9 mouse cellular contexts compared by ENCODE assay signal in the genomic region with DNA sequence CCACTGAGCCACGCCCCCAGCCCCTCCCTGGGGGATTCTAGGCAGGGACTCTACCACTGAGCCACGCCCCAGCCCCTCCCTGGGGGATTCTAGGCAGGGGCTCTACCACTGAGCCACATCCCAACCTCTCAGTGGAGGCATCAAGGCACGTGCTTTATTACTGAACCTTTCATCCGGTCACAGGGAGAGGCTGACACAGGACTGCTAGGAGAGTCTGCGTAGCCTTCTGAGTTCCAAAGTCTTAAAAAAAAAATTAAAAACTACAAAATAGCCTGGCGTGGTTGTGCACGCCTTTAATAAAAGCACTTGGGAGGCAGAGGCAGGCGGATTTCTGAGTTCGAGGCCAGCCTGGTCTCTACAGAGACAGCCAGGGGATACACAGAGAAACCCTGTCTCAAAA. TPM values are rescaled to one million over a fixed set of nuclear protein-coding genes. Genes with fewer than 3 reads are reported as not detected.
DNase-seq lines count a peak whose midpoint lies in the region; ATAC-seq and TF ChIP-seq lines count a peak whose summit lies in the region.
"Not testable (repeated sequence)": the region's sequence is repeated elsewhere in the genome, so short reads cannot be mapped to it uniquely, and the experiment has no call there.
"Had no signal": no experiment of that assay in that cellular context is flagged by ENCODE, and none has a peak within 500 bp of the region (broad histone marks: within the 10 kb centered on the region; RNA-seq: fewer than 3 reads in every experiment).

No protein-coding gene starts in this region.

- H3K4me1 ChIP-seq in bone marrow macrophage, adult 2 months (ENCODE audit: control insufficient read depth, insufficient read depth, low read length); stomach, embryonic 16.5 days (ENCODE audit: control insufficient read depth, insufficient read depth, low read length): not testable (repeated sequence)
- H3K4me1 ChIP-seq in forebrain, embryonic 13.5 days, result peaks cover 21% of the 10 kb centered on the region
- peaks cover 21% of the 10 kb centered on the region for H3K4me1 ChIP-seq in hindbrain, embryonic 10.5 days (replicated peaks)
- H3K4me1 ChIP-seq in kidney, embryonic 16.5 days (ENCODE audit: insufficient read depth, low read length), result peaks cover 12% of the 10 kb centered on the region
- H3K4me1 ChIP-seq in liver, embryonic 15.5 days (replicated peaks), result peaks cover 17% of the 10 kb centered on the region
- H3K4me1 ChIP-seq in midbrain, embryonic 16.5 days (ENCODE audit: control insufficient read depth, insufficient read depth, low read length), result peaks cover 12% of the 10 kb centered on the region

- 61% methylated on average over 9 of the region's 9 CpGs for WGBS in forebrain, embryonic 13.5 days
- 63% methylated on average over 9 of the region's 9 CpGs for WGBS in hindbrain, embryonic 10.5 days
- WGBS in kidney, embryonic 16.5 days, result 57% methylated on average over 9 of the region's 9 CpGs
- 53% methylated on average over 9 of the region's 9 CpGs for WGBS in liver, embryonic 15.5 days (ENCODE audit: insufficient replicate concordance)
- 67% methylated on average over 9 of the region's 9 CpGs for WGBS in midbrain, embryonic 16.5 days
- WGBS in stomach, embryonic 16.5 days, result 51% methylated on average over 9 of the region's 9 CpGs

- not testable (repeated sequence) for H3K9me3 ChIP-seq in forebrain, embryonic 13.5 days (replicated peaks); hindbrain, embryonic 10.5 days; kidney, embryonic 16.5 days (ENCODE audit: low read length); liver, embryonic 15.5 days (replicated peaks); midbrain, embryonic 16.5 days (replicated peaks; ENCODE audit: control insufficient read depth, low read length, poor library complexity, severe bottlenecking); stomach, embryonic 16.5 days (replicated peaks; ENCODE audit: control insufficient read depth, low read length)

- peaks cover 28% of the 10 kb centered on the region for H3K36me3 ChIP-seq in forebrain, embryonic 13.5 days (ENCODE audit: poor library complexity, severe bottlenecking)
- H3K36me3 ChIP-seq in hindbrain, embryonic 10.5 days, result peaks cover 32% of the 10 kb centered on the region
- peaks cover 18% of the 10 kb centered on the region for H3K36me3 ChIP-seq in kidney, embryonic 16.5 days (ENCODE audit: insufficient read depth, low read length)
- peaks cover 27% of the 10 kb centered on the region for H3K36me3 ChIP-seq in liver, embryonic 15.5 days (replicated peaks)
- peaks cover 16% of the 10 kb centered on the region for H3K36me3 ChIP-seq in midbrain, embryonic 16.5 days (ENCODE audit: control insufficient read depth, insufficient read depth, low read length)
- H3K36me3 ChIP-seq in stomach, embryonic 16.5 days (ENCODE audit: control insufficient read depth, insufficient read depth, low read length), result peaks cover 11% of the 10 kb centered on the region

- ATAC-seq in forebrain, embryonic 13.5 days; liver, embryonic 15.5 days (ENCODE audit: insufficient read depth); midbrain, embryonic 16.5 days; stomach, embryonic 16.5 days (ENCODE audit: insufficient read depth, low FRiP score): not testable (repeated sequence)
- 0 out of 2 replicates have a peak, but pooled peaks have one; percentile 21 for ATAC-seq in kidney, embryonic 16.5 days (ENCODE audit: low FRiP score, low TSS enrichment)

- peak overlapping the region; percentile 88 for H3K4me2 ChIP-seq in forebrain, embryonic 13.5 days
- peak overlapping the region; percentile 93 for H3K4me2 ChIP-seq in kidney, embryonic 16.5 days (replicated peaks; ENCODE audit: low read depth, low read length)
- peak overlapping the region; percentile 90 for H3K4me2 ChIP-seq in liver, embryonic 15.5 days
- H3K4me2 ChIP-seq in midbrain, embryonic 16.5 days (ENCODE audit: low read length), result peak overlapping the region; percentile 67
- peak overlapping the region; percentile 81 for H3K4me2 ChIP-seq in stomach, embryonic 16.5 days (ENCODE audit: low read depth, low read length)

- H3K9ac ChIP-seq in forebrain, embryonic 13.5 days, result peak overlapping the region; percentile 93
- peak overlapping the region; percentile 90 for H3K9ac ChIP-seq in kidney, embryonic 16.5 days (replicated peaks; ENCODE audit: low read length)
- H3K9ac ChIP-seq in liver, embryonic 15.5 days, result peak overlapping the region; percentile 82; the same call in 1 of the 2 replicates
- peak overlapping the region; percentile 92 for H3K9ac ChIP-seq in midbrain, embryonic 16.5 days (ENCODE audit: low read depth, low read length)
- H3K9ac ChIP-seq in stomach, embryonic 16.5 days (ENCODE audit: low read length), result peak overlapping the region; percentile 93

- not testable (repeated sequence) for TF ChIP-seq POLR2A in bone marrow macrophage, adult 2 months (IDR thresholded peaks at IDR 0.05; ENCODE audit: borderline replicate concordance, low read depth, low read length)

- H3K27me3 ChIP-seq in forebrain, embryonic 13.5 days; hindbrain, embryonic 10.5 days (ENCODE audit: insufficient read depth, poor library complexity, severe bottlenecking); kidney, embryonic 16.5 days (ENCODE audit: insufficient read depth, low read length); liver, embryonic 15.5 days; midbrain, embryonic 16.5 days (ENCODE audit: control insufficient read depth, insufficient read depth, low read depth, low read length); stomach, embryonic 16.5 days (ENCODE audit: control insufficient read depth, insufficient read depth, low read length): not testable (repeated sequence)

- DNase-seq in CD4-positive helper T cell, adult 2 months (ENCODE audit: low read depth, low spot score), result peak; percentile 28
- not testable (repeated sequence) for DNase-seq in hindbrain, embryonic 10.5 days (ENCODE audit: low spot score)

- peak overlapping the region; percentile 99 for H3K4me3 ChIP-seq in bone marrow macrophage, adult 2 months (ENCODE audit: insufficient read depth, low read length)
- H3K4me3 ChIP-seq in forebrain, embryonic 13.5 days, result peak overlapping the region; percentile 84
- peak overlapping the region; percentile 96 for H3K4me3 ChIP-seq in hindbrain, embryonic 10.5 days
- H3K4me3 ChIP-seq in kidney, embryonic 16.5 days (ENCODE audit: low read length), result peak overlapping the region; percentile 97
- peak overlapping the region; percentile 80 for H3K4me3 ChIP-seq in liver, embryonic 15.5 days (replicated peaks)
- H3K4me3 ChIP-seq in midbrain, embryonic 16.5 days (ENCODE audit: low read depth, low read length), result peak overlapping the region; percentile 89
- peak overlapping the region; percentile 100 for H3K4me3 ChIP-seq in stomach, embryonic 16.5 days (replicated peaks; ENCODE audit: low read length)

- H3K27ac ChIP-seq in bone marrow macrophage, adult 2 months (ENCODE audit: insufficient read depth, low read depth, low read length), result peak overlapping the region; percentile 79
- H3K27ac ChIP-seq in forebrain, embryonic 13.5 days; midbrain, embryonic 16.5 days (ENCODE audit: low read length): not testable (repeated sequence)
- peak overlapping the region; percentile 89 for H3K27ac ChIP-seq in hindbrain, embryonic 10.5 days
- H3K27ac ChIP-seq in kidney, embryonic 16.5 days (ENCODE audit: low read length), result peak overlapping the region; percentile 92; the same call in 1 of the 2 replicates
- peak overlapping the region; percentile 80 for H3K27ac ChIP-seq in liver, embryonic 15.5 days (replicated peaks)
- peak overlapping the region; percentile 74; the same call in 1 of the 2 replicates for H3K27ac ChIP-seq in stomach, embryonic 16.5 days (ENCODE audit: low read length)

- not testable (repeated sequence) for TF ChIP-seq CTCF in bone marrow macrophage, adult 2 months (IDR thresholded peaks at IDR 0.05; ENCODE audit: low read depth, low read length)

RNA-seq across cellular contexts. Expression of gene Nsun5, which starts 0.6 kb away (rescaled TPM):
- 8.0 and 11.4 TPM in 2 replicates for polyA plus RNA-seq in bone marrow macrophage, adult 2 months (2012; ENCODE audit: insufficient read depth, insufficient read length, missing spikeins)
- 36.8 and 40.4 TPM in 2 replicates for polyA plus RNA-seq in forebrain, embryonic 13.5 days (2015; fragmentation: Nextera tagmentation; extraction: Ambion mirVana)
- 44.1 and 46.1 TPM in 2 replicates for polyA plus RNA-seq in hindbrain, embryonic 10.5 days (2016; fragmentation: Nextera tagmentation; extraction: Ambion mirVana)
- polyA plus RNA-seq in kidney, embryonic 16.5 days (2015; fragmentation: Nextera tagmentation; extraction: Ambion mirVana), result 40.1 and 40.5 TPM in 2 replicates
- polyA plus RNA-seq in liver, embryonic 15.5 days (2015; fragmentation: Nextera tagmentation; extraction: Ambion mirVana), result 16.1 and 16.4 TPM in 2 replicates
- polyA plus RNA-seq in midbrain, embryonic 16.5 days (2015; fragmentation: Nextera tagmentation; extraction: Ambion mirVana), result 34.1 and 36.4 TPM in 2 replicates
- polyA plus RNA-seq in stomach, embryonic 16.5 days (2015; fragmentation: Nextera tagmentation; extraction: Ambion mirVana), result 31.5 and 34.6 TPM in 2 replicates

RNA-seq across cellular contexts. Expression of gene Trim50, which starts 16.1 kb away (rescaled TPM):
- polyA plus RNA-seq in bone marrow macrophage, adult 2 months (2012; ENCODE audit: insufficient read depth, insufficient read length, missing spikeins), result not detected in 2 replicates
- polyA plus RNA-seq in forebrain, embryonic 13.5 days (2015; fragmentation: Nextera tagmentation; extraction: Ambion mirVana), result not detected in 2 replicates
- 0.08 TPM in 1 of 2 replicates, not detected in the other for polyA plus RNA-seq in hindbrain, embryonic 10.5 days (2016; fragmentation: Nextera tagmentation; extraction: Ambion mirVana)
- not detected in 2 replicates for polyA plus RNA-seq in kidney, embryonic 16.5 days (2015; fragmentation: Nextera tagmentation; extraction: Ambion mirVana)
- polyA plus RNA-seq in liver, embryonic 15.5 days (2015; fragmentation: Nextera tagmentation; extraction: Ambion mirVana), result not detected in 2 replicates
- polyA plus RNA-seq in midbrain, embryonic 16.5 days (2015; fragmentation: Nextera tagmentation; extraction: Ambion mirVana), result not detected in 2 replicates
- polyA plus RNA-seq in stomach, embryonic 16.5 days (2015; fragmentation: Nextera tagmentation; extraction: Ambion mirVana), result 1.2 and 1.3 TPM in 2 replicates
- polyA plus RNA-seq: Patski had no signal

RNA-seq across cellular contexts. Expression of gene Fkbp6, which starts 19.4 kb away (rescaled TPM):
- not detected in 2 replicates for polyA plus RNA-seq in bone marrow macrophage, adult 2 months (2012; ENCODE audit: insufficient read depth, insufficient read length, missing spikeins)
- polyA plus RNA-seq in forebrain, embryonic 13.5 days (2015; fragmentation: Nextera tagmentation; extraction: Ambion mirVana), result not detected in 2 replicates
- polyA plus RNA-seq in hindbrain, embryonic 10.5 days (2016; fragmentation: Nextera tagmentation; extraction: Ambion mirVana), result 0.17 and 0.31 TPM in 2 replicates
- 0.23 and 0.50 TPM in 2 replicates for polyA plus RNA-seq in kidney, embryonic 16.5 days (2015; fragmentation: Nextera tagmentation; extraction: Ambion mirVana)
- polyA plus RNA-seq in liver, embryonic 15.5 days (2015; fragmentation: Nextera tagmentation; extraction: Ambion mirVana), result 0.09 TPM in 1 of 2 replicates, not detected in the other
- 0.34 and 0.45 TPM in 2 replicates for polyA plus RNA-seq in midbrain, embryonic 16.5 days (2015; fragmentation: Nextera tagmentation; extraction: Ambion mirVana)
- 0.30 and 0.35 TPM in 2 replicates for polyA plus RNA-seq in stomach, embryonic 16.5 days (2015; fragmentation: Nextera tagmentation; extraction: Ambion mirVana)
- polyA plus RNA-seq: Patski had no signal

RNA-seq across cellular contexts. Expression of gene Pom121, which starts 25.1 kb away (rescaled TPM):
- polyA plus RNA-seq in bone marrow macrophage, adult 2 months (2012; ENCODE audit: insufficient read depth, insufficient read length, missing spikeins), result 15.0 and 17.5 TPM in 2 replicates
- 15.3 and 16.9 TPM in 2 replicates for polyA plus RNA-seq in forebrain, embryonic 13.5 days (2015; fragmentation: Nextera tagmentation; extraction: Ambion mirVana)
- polyA plus RNA-seq in hindbrain, embryonic 10.5 days (2016; fragmentation: Nextera tagmentation; extraction: Ambion mirVana), result 19.5 and 20.9 TPM in 2 replicates
- polyA plus RNA-seq in kidney, embryonic 16.5 days (2015; fragmentation: Nextera tagmentation; extraction: Ambion mirVana), result 11.4 and 13.6 TPM in 2 replicates
- polyA plus RNA-seq in liver, embryonic 15.5 days (2015; fragmentation: Nextera tagmentation; extraction: Ambion mirVana), result 5.5 and 5.8 TPM in 2 replicates
- polyA plus RNA-seq in midbrain, embryonic 16.5 days (2015; fragmentation: Nextera tagmentation; extraction: Ambion mirVana), result 8.7 and 9.9 TPM in 2 replicates
- 7.7 and 8.7 TPM in 2 replicates for polyA plus RNA-seq in stomach, embryonic 16.5 days (2015; fragmentation: Nextera tagmentation; extraction: Ambion mirVana)
